Mouse (Mus musculus): ENCODE measurements around the gene Ube2g2. TPM values are rescaled to one million over a fixed set of nuclear protein-coding genes. Genes with fewer than 3 reads are reported as not detected.

The Ube2g2 gene
- total RNA-seq, 2 experiments from 2014 or later, result 81.7 to 84.9 TPM

Small RNA genes within 50 kb of the gene (microRNA-seq; reads per million reads assigned to microRNA genes)
- gene Mir1930 (ENCODE audit: borderline replicate concordance in 2 of 2), result 12.4 to 14.0 reads per million in 2 experiments

Other genes starting within 250 kb of the Ube2g2 start
- 1 to 10 TPM; 7.1 to 9.3 TPM for gene Adarb1, start 204.0 kb upstream of the Ube2g2 start, total RNA-seq (2021)
- 1 to 10 TPM; 6.2 to 6.7 TPM for gene Fam207a, start 106.5 kb upstream of the Ube2g2 start, total RNA-seq (2021)
- gene Itgb2, start 92.0 kb upstream of the Ube2g2 start, total RNA-seq (2021), result 1 to 10 TPM; 1.3 to 1.8 TPM
- 10 to 100 TPM; 26.1 to 29.1 TPM for gene Pttg1ip, start 40.6 kb upstream of the Ube2g2 start, total RNA-seq (2021)
- gene Sumo3, start 16.2 kb upstream of the Ube2g2 start, total RNA-seq (2021), result 10 to 100 TPM; 32.8 to 36.7 TPM
- 1 to 10 TPM; 6.5 to 7.4 TPM for gene Gm49325, start 16.1 kb upstream of the Ube2g2 start, total RNA-seq (2021)
- not detected for gene Tspear, start 64.3 kb downstream of the Ube2g2 start, total RNA-seq (2021)
- not detected for gene Gm19402, start 68.5 kb downstream of the Ube2g2 start, total RNA-seq (2021)
- not detected for gene Gm9508, start 75.0 kb downstream of the Ube2g2 start, total RNA-seq (2021)
- not detected for gene Gm10272, start 84.4 kb downstream of the Ube2g2 start, total RNA-seq (2021)
- gene Gm10024, start 89.2 kb downstream of the Ube2g2 start, total RNA-seq (2021), result not detected
- gene Gm10142, start 93.5 kb downstream of the Ube2g2 start, total RNA-seq (2021), result not detected
- gene Krtap12-1, start 98.3 kb downstream of the Ube2g2 start, total RNA-seq (2021), result not detected
- not detected for gene Gm10100, start 104.2 kb downstream of the Ube2g2 start, total RNA-seq (2021)
- not detected for gene Gm18596, start 120.4 kb downstream of the Ube2g2 start, total RNA-seq (2021)
- not detected for gene Gm9736, start 129.1 kb downstream of the Ube2g2 start, total RNA-seq (2021)
- not detected for gene Gm3233, start 137.4 kb downstream of the Ube2g2 start, total RNA-seq (2021)
- gene Gm3238, start 149.1 kb downstream of the Ube2g2 start, total RNA-seq (2021), result not detected
- gene Gm7138, start 154.7 kb downstream of the Ube2g2 start, total RNA-seq (2021), result not detected
- gene Gm3250, start 160.3 kb downstream of the Ube2g2 start, total RNA-seq (2021), result not detected
- gene Gm7137, start 165.9 kb downstream of the Ube2g2 start, total RNA-seq (2021), result not detected
- not detected for gene Gm9639, start 172.8 kb downstream of the Ube2g2 start, total RNA-seq (2021)
- not detected for gene Gm19668, start 176.9 kb downstream of the Ube2g2 start, total RNA-seq (2021)
- gene Gm9507, start 189.6 kb downstream of the Ube2g2 start, total RNA-seq (2021), result not detected
- gene Gm2696, start 192.4 kb downstream of the Ube2g2 start, total RNA-seq (2021), result not detected
- gene Krtap10-4, start 204.8 kb downstream of the Ube2g2 start, total RNA-seq (2021), result not detected
- not detected for gene Krtap10-10, start 213.7 kb downstream of the Ube2g2 start, total RNA-seq (2021)
- gene Gm36176, start 224.5 kb downstream of the Ube2g2 start, total RNA-seq (2021), result not detected
- gene Gm10318, start 230.6 kb downstream of the Ube2g2 start, total RNA-seq (2021), result not detected
- gene Gm3285, start 239.7 kb downstream of the Ube2g2 start, total RNA-seq (2021), result not detected